Comparison of ENCODE assay signal across 13 mouse cellular contexts in genomic region chr1:170721560-170721959, GRCm38 (mm10).
DNase-seq lines count a peak whose midpoint lies in the region; ATAC-seq and TF ChIP-seq lines count a peak whose summit lies in the region.
"Had no signal": no experiment of that assay in that cellular context is flagged by ENCODE, and none has a peak within 500 bp of the region (broad histone marks: within the 10 kb centered on the region; RNA-seq: fewer than 3 reads in every experiment).

No protein-coding gene starts in this region.

- ATAC-seq in frontal cortex, adult (ENCODE audit: low TSS enrichment) = peak; percentile 41; the same call in 1 of the 2 replicates
- peak; percentile 69 for ATAC-seq in lung, postnatal 0 days
- ATAC-seq in heart, postnatal 0 days (ENCODE audit: insufficient read depth, low read depth) = peak; percentile 57; the same call in 1 of the 2 replicates
- ATAC-seq: intestine, embryonic 16.5 days; midbrain, embryonic 16.5 days had no signal

- no peak overlapping the region for H3K4me3 ChIP-seq in lung, postnatal 0 days (ENCODE audit: low read depth, low read length)
- no peak overlapping the region for H3K4me3 ChIP-seq in heart, postnatal 0 days (ENCODE audit: low read depth, low read length)
- H3K4me3 ChIP-seq: hindbrain, embryonic 10.5 days; limb, embryonic 13.5 days had no signal

- 76% methylated on average over 5 of the region's 5 CpGs for WGBS in lung, postnatal 0 days
- 67% methylated on average over 5 of the region's 5 CpGs for WGBS in heart, postnatal 0 days

- peak; percentile 70 for TF ChIP-seq EP300 in lung, postnatal 0 days (IDR thresholded peaks at IDR 0.05)
- peak; percentile 49; the same call in 1 of the 2 replicates for TF ChIP-seq EP300 in heart, postnatal 0 days (IDR thresholded peaks at IDR 0.05; ENCODE audit: low read depth)

- H3K27me3 ChIP-seq in lung, postnatal 0 days (replicated peaks; ENCODE audit: insufficient read depth, low read length) = no peaks in the 10 kb centered on the region
- H3K27me3 ChIP-seq in heart, postnatal 0 days (ENCODE audit: control insufficient read depth, insufficient read depth, low read length) = no peaks in the 10 kb centered on the region
- H3K27me3 ChIP-seq: limb, embryonic 13.5 days had no signal

- H3K27ac ChIP-seq in lung, postnatal 0 days (ENCODE audit: low read length) = no peak overlapping the region
- H3K27ac ChIP-seq in heart, postnatal 0 days (ENCODE audit: low read depth) = 0 out of 2 replicates have a peak overlapping the region, but pooled peaks have one; percentile 4
- H3K27ac ChIP-seq: hindbrain, embryonic 10.5 days had no signal

- DNase-seq in frontal cortex, postnatal 14 days (ENCODE audit: low spot score in 2 of 2) = no peak
- DNase-seq in lung, postnatal 0 days (ENCODE audit: low spot score) = peak; percentile 70
- no peak for DNase-seq in lung, adult 18-20 months
- peak; percentile 68 for DNase-seq in heart, postnatal 0 days (ENCODE audit: low spot score)
- DNase-seq in layer of hippocampus, postnatal 36 days = peak; percentile 71 to 75
- no peak for DNase-seq in testis, postnatal 14 days (ENCODE audit: low spot score)
- DNase-seq: adrenal gland, postnatal 25 days; thymus, postnatal 4 days had no signal

- no peak for TF ChIP-seq CTCF in lung, postnatal 0 days (IDR thresholded peaks at IDR 0.05)
- no peak for TF ChIP-seq CTCF in heart, postnatal 0 days (IDR thresholded peaks at IDR 0.05; ENCODE audit: low read depth)

- no peaks in the 10 kb centered on the region for H3K36me3 ChIP-seq in lung, postnatal 0 days (ENCODE audit: insufficient read depth, low read length)
- H3K36me3 ChIP-seq in heart, postnatal 0 days (replicated peaks; ENCODE audit: control insufficient read depth, insufficient read depth, low read length) = no peaks in the 10 kb centered on the region
- H3K36me3 ChIP-seq: hindbrain, embryonic 10.5 days; limb, embryonic 13.5 days had no signal

- no peak overlapping the region for H3K4me2 ChIP-seq in lung, postnatal 0 days (replicated peaks; ENCODE audit: low read depth, low read length)
- no peak overlapping the region for H3K4me2 ChIP-seq in heart, postnatal 0 days (ENCODE audit: low read depth, low read length)
- H3K4me2 ChIP-seq: limb, embryonic 13.5 days had no signal

- H3K4me1 ChIP-seq in lung, postnatal 0 days (ENCODE audit: insufficient read depth, low read depth, low read length) = no peaks in the 10 kb centered on the region
- H3K4me1 ChIP-seq in heart, postnatal 0 days (ENCODE audit: control insufficient read depth, insufficient read depth) = no peaks in the 10 kb centered on the region
- H3K4me1 ChIP-seq: hindbrain, embryonic 10.5 days had no signal

- H3K9me3 ChIP-seq in lung, postnatal 0 days (ENCODE audit: low read length) = no peaks in the 10 kb centered on the region
- H3K9me3 ChIP-seq in heart, postnatal 0 days (replicated peaks; ENCODE audit: control insufficient read depth, low read length) = no peaks in the 10 kb centered on the region
- H3K9me3 ChIP-seq: hindbrain, embryonic 10.5 days; limb, embryonic 13.5 days had no signal

- H3K9ac ChIP-seq in lung, postnatal 0 days (replicated peaks; ENCODE audit: low read depth) = no peak overlapping the region
- H3K9ac ChIP-seq in heart, postnatal 0 days (replicated peaks; ENCODE audit: low read depth, low read length) = no peak overlapping the region
- H3K9ac ChIP-seq: limb, embryonic 13.5 days had no signal

Comparison
In these comparisons a context has a peak if more than half of its experiments do, and no peak if none do; other contexts are left out.
1. DNase-seq: peak in lung, postnatal 0 days (single experiment), heart, postnatal 0 days (single experiment) and layer of hippocampus, postnatal 36 days (2 of 2); none in frontal cortex, postnatal 14 days (0 of 2), lung, adult 18-20 months (0 of 2) and testis, postnatal 14 days (single experiment).
2. Peak in every context shown above with its lines, with median percentiles within 50 percentile points of each other: ATAC-seq.